Mouse (Mus musculus): ENCODE measurements around the gene Pabpc1l. TPM values are rescaled to one million over a fixed set of nuclear protein-coding genes. Genes with fewer than 3 reads are reported as not detected.
"Not testable (repeated sequence)": the region's sequence is repeated elsewhere in the genome, so short reads cannot be mapped to it uniquely, and the experiment has no call there.

Gene Pabpc1l
- polyA plus RNA-seq, 1 experiment from 2014 or later: 0.82 TPM

DNA sequence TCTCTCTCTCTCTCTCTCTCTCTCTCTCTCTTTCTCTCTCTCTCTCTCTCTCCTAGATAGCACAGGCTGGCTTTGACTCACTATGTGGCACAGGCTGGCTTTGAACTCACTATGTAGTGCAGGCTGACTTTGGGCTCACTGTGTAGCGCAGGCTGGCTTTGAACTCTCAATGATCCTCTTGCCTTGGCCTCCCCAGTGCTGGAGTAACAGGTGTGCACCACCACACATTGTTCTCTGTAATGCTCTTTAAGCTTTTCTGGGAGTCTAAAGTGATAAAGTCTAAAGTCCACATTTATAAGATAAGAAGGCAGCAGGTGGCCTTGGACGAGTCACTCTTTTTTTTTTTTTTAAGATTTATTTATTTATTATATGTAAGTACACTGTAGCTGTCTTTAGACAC lies 16.3 kb downstream of the Pabpc1l start:
- H3K4me3 ChIP-seq (replicated peaks): no peak overlapping the region
- no peak overlapping the region for H3K9ac ChIP-seq
- ATAC-seq: peak; percentile 72
- peaks cover 5% of the 10 kb centered on the region; the same call in 1 of the 2 replicates for H3K4me1 ChIP-seq (replicated peaks)
- H3K27me3 ChIP-seq (replicated peaks): no peaks in the 10 kb centered on the region
- WGBS: 62% methylated on average over 2 of the region's 2 CpGs
- no peaks in the 10 kb centered on the region for H3K9me3 ChIP-seq
- no peak overlapping the region for H3K27ac ChIP-seq
- H3K4me2 ChIP-seq (replicated peaks): no peak overlapping the region
- no peaks in the 10 kb centered on the region for H3K36me3 ChIP-seq

DNA sequence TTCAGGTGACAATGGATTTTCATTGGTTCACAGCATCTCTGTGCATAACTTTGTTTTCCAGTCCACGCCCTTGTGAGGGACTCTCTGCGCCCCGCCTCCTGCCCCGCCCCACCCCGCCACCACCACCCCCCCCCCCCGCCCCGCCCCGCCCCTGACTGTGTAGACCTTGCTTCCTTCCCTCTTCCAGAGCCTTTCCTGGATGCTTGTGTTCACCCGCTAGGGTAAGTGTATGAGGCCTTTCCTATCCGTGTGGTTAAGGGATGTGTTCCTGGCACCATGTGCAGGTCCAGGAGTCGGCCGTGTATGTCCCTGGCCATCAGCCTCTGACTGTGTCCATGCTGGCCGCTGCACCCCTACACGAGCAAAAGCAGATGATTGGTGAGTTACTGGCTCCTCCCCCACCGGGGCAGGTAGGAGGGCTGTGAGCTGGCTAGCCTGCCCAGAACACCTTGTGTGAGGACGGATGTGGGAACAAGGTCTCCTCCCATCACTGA lies 22.0 kb downstream of the Pabpc1l start:
- no peaks in the 10 kb centered on the region for H3K9me3 ChIP-seq
- peak overlapping the region; percentile 60 for H3K4me2 ChIP-seq (replicated peaks)
- no peaks in the 10 kb centered on the region for H3K4me1 ChIP-seq (replicated peaks)
- H3K9ac ChIP-seq: peak overlapping the region; percentile 20; the same call in 1 of the 2 replicates
- no peak overlapping the region for H3K27ac ChIP-seq
- under 1% methylated on average over 13 of the region's 16 CpGs for WGBS
- ATAC-seq: peak; percentile 93
- H3K27me3 ChIP-seq (replicated peaks): no peaks in the 10 kb centered on the region
- peak overlapping the region; percentile 33 for H3K4me3 ChIP-seq (replicated peaks)
- no peaks in the 10 kb centered on the region; the same call in 1 of the 2 replicates for H3K36me3 ChIP-seq

DNA sequence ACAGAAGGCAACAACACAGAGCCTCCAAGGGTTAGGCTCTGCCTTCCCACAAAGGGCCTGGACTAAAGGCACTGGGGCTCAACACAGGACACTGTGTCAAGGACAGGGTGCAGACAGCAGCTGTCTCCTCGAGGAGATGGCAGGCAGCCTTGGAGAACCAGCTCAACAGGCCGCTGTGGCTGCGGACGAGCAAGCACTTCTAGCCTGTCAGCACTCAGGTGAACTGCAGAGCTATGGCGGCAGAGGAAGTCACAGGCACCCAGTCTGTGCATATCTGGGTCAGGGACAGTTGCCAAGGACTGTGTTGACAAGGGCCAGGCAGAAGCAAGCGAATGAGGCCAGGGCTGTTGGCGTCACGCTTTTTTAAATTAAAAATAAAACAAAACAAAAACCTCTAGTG lies 28.5 kb downstream of the Pabpc1l start:
- no peak for ATAC-seq
- WGBS: 87% methylated on average over 8 of the region's 8 CpGs
- no peaks in the 10 kb centered on the region for H3K27me3 ChIP-seq (replicated peaks)

DNA sequence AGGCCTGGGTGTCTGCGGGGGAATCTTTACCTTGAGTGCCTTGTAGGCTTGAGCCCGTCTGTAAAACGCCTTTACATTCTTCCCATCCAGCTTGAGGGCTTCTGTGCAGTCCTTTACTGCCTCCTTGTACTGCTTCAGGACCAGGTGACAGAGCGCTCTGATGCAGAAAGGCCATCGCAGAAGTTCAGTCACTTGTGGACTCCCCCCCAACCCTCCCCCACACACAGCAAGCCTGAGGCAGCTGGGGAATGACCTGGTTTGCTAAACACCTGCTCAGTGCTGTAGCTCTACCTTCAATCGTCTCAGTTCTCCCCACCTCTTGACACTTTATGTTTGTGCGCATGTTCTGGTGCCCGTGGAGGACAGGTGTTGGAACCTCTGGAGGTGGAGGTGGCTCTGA lies 29.4 kb downstream of the Pabpc1l start:
- Histone ChIP-seq H3K27ac (no peak overlapping the region), H3K4me2 (replicated peaks) (no peak overlapping the region), H3K4me3 (replicated peaks) (no peak overlapping the region), H3K9ac (no peak overlapping the region), H3K27me3 (replicated peaks) (no peaks in the 10 kb centered on the region), H3K4me1 (replicated peaks) (no peaks in the 10 kb centered on the region), H3K9me3 (no peaks in the 10 kb centered on the region), H3K36me3 (peaks cover 35% of the 10 kb centered on the region)
- 91% methylated on average over 8 of the region's 8 CpGs for WGBS
- no peak for ATAC-seq

More for the DNA sequence above, 28.5 kb downstream of the Pabpc1l start:
- no peaks in the 10 kb centered on the region for H3K4me1 ChIP-seq (replicated peaks)
- no peak overlapping the region for H3K9ac ChIP-seq
- H3K4me2 ChIP-seq (replicated peaks): no peak overlapping the region
- H3K27ac ChIP-seq: no peak overlapping the region
- H3K4me3 ChIP-seq (replicated peaks): no peak overlapping the region
- no peaks in the 10 kb centered on the region for H3K9me3 ChIP-seq
- peaks cover 26% of the 10 kb centered on the region for H3K36me3 ChIP-seq

DNA sequence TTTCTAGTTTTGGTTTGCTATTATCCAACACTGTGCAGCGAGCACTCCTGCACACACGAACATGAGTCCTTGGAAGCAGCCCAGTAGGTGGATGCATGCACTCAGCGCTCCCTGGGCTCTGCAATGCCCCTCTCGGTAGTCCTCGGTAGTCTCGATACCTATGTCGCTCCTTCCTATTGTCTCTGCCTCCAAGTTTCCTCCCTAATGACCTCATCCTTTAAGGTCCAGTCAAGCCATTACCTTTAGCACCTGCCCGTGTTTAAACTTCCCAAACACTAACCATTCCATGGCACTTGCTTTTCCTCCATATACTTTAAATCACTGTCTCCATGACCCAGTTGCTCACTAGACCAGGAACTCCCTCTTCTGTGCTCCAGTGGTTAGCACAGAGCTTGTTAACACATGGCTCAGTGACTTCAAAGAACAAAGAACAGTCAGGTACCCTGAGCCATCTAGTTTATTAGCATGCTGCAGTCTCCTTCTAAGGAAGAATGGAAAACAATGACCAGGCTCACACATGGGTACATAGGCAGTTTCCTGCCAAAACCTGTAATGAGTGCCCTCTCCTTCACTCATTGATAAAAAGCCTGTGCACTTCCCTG lies 34.5 kb downstream of the Pabpc1l start:
- Histone ChIP-seq H3K4me1 (replicated peaks) (no peaks in the 10 kb centered on the region), H3K4me2 (replicated peaks) (no peak overlapping the region), H3K27me3 (replicated peaks) (no peaks in the 10 kb centered on the region), H3K9me3 (no peaks in the 10 kb centered on the region), H3K27ac (no peak overlapping the region), H3K9ac (no peak overlapping the region), H3K36me3 (peaks cover 57% of the 10 kb centered on the region), H3K4me3 (replicated peaks) (no peak overlapping the region)
- 84% methylated on average over 8 of the region's 8 CpGs for WGBS
- ATAC-seq: no peak

DNA sequence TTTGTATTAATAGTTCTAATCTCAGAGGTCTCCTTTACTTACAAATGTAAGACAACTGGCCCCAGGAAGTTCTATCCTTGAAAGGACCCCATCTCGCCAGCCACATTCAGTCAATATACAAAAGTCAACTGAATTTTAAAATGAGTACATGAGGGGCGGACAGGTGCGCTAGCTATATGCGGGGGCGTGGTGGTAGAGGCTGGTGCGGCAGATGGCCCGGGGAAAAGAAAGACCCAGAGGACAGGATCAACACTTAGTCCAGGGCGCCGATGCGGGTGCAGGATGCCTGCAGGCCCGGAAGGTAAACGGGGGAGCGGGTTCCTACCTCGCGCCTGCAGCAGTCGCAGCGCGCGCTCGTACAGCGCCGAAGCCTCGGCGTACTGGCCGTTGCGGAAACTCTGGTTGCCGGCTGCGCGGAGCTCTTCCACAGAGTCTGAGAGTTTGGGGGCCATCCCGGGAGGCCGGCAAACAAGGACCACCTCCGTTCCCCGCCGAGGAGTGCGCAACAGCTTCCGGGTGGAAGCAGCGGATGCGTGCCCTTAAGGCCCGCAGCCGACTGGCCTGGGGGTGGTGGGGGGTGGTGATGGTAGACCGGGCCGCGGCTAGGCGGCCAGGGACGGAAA lies 45.0 kb downstream of the Pabpc1l start, which contains the start of gene Stk4:
TSS of gene Stk4 (plus strand) at position 181 of the 623 bp plus-strand sequence.
- Histone ChIP-seq H3K4me2 (replicated peaks) (peak within 1 kb of the TSS; percentile 89), H3K9ac (peak within 1 kb of the TSS; percentile 94), H3K4me1 (replicated peaks) (peaks cover 13% of the 10 kb centered on the region; the same call in 1 of the 2 replicates), H3K4me3 (replicated peaks) (peak within 1 kb of the TSS; percentile 99), H3K27ac (peak within 1 kb of the TSS; percentile 85), H3K36me3 (peaks cover 9% of the 10 kb centered on the region; the same call in 1 of the 2 replicates), H3K9me3 (no peaks in the 10 kb centered on the region), H3K27me3 (replicated peaks) (no peaks in the 10 kb centered on the region)
- peak; percentile 6 for ATAC-seq
- WGBS: under 1% methylated on average over 45 of the region's 45 CpGs

DNA sequence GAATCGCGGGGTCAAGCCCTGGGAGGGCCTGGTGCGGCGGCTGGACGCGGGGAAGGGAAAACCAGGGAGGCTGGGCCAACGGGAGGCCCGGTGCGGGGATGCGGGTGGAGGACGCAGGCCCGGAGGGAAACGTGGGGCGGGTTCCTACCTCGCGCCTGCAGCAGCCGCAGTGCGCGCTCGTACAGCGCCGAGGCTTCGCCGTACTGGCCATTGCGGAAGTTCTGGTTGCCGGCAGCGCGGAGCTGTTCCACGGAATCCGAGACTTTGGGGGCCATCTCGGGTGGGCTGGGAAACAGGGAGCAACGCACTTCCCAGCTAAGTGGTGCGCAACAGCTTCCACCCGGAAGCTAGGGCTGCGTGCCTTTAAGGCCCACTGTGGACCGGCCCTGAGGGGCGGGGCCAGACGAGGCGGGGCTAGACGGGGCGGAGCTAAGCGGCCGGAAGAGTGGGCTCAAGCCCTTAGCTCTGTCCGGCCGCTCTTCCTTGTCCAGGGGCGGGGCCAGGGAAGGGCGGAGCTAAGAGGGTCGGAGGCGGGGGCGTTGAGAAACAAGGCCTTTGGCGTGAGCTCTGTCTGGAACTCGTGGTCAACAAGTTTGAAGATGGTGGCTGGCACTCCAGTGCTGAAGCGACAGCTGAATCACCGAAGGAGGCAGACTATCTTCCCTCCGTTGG lies 45.7 kb downstream of the Pabpc1l start, which contains the start of gene Tomm34:
TSS of gene Tomm34 (minus strand) at position 405 of the 672 bp plus-strand sequence.
- Histone ChIP-seq H3K27ac (peak within 1 kb of the TSS; percentile 85), H3K27me3 (replicated peaks) (no peaks in the 10 kb centered on the region), H3K9me3 (no peaks in the 10 kb centered on the region), H3K4me3 (replicated peaks) (peak within 1 kb of the TSS; percentile 99), H3K9ac (peak within 1 kb of the TSS; percentile 94), H3K36me3 (peaks cover 7% of the 10 kb centered on the region; the same call in 1 of the 2 replicates), H3K4me1 (replicated peaks) (peaks cover 16% of the 10 kb centered on the region; the same call in 1 of the 2 replicates), H3K4me2 (replicated peaks) (peak within 1 kb of the TSS; percentile 89)
- WGBS: under 1% methylated on average over 54 of the region's 55 CpGs
- peak; percentile 97 for ATAC-seq

DNA sequence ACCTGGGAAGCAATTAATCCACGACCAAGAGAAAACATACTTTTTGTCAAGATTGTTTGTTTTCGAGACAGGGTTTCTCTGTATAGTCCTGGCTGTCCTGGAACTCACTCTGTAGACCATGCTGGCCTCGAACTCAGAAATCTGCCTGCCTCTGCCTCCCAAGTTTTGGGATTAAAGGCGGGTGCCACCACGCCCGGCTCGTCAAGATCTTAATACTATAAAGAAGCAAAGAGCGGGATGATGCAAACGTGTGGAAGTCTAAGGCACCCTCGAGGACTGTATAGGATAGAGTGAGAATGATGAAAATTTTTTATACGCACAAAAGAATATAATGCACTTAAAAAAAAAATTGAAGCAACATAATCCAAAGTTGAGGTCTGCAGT lies 46.2 kb downstream of the Pabpc1l start:
- H3K9ac ChIP-seq: 0 out of 2 replicates have a peak overlapping the region, but pooled peaks have one; percentile 94
- ATAC-seq: peak; percentile 0; the same call in 1 of the 2 replicates

DNA sequence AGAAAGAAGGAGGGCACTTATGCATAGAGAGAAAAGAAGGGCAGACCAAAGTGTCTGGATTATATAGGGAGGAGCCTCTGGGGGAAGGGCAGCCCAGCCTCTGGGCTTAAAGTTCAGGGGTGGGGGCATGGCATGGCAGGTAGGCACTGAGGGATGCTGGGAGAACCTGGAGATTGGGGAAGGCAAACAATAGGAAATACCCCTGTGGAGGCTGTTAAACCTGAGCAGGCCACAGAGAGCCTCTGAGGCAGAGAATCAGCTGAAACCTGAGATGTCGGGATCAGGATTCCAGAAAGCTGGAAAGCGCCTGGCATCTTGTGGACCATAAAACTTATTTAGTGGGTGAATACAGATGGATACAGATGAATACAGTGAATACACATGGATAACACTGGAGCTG lies 46.9 kb downstream of the Pabpc1l start:
- no peak overlapping the region for H3K9ac ChIP-seq
- no peak overlapping the region for H3K4me2 ChIP-seq (replicated peaks)
- 80% methylated on average over 2 of the region's 2 CpGs for WGBS
- H3K27ac ChIP-seq: no peak overlapping the region
- no peaks in the 10 kb centered on the region for H3K9me3 ChIP-seq
- no peak overlapping the region for H3K4me3 ChIP-seq (replicated peaks)
- H3K4me1 ChIP-seq (replicated peaks): peaks cover 16% of the 10 kb centered on the region; the same call in 1 of the 2 replicates
- H3K36me3 ChIP-seq: no peaks in the 10 kb centered on the region
- H3K27me3 ChIP-seq (replicated peaks): no peaks in the 10 kb centered on the region
- ATAC-seq: no peak

More for the DNA sequence above, 46.2 kb downstream of the Pabpc1l start:
- Histone ChIP-seq H3K4me1 (replicated peaks) (peaks cover 16% of the 10 kb centered on the region; the same call in 1 of the 2 replicates), H3K4me2 (replicated peaks) (peak overlapping the region; percentile 89)
- H3K4me3 ChIP-seq (replicated peaks); H3K36me3 ChIP-seq; H3K27me3 ChIP-seq (replicated peaks); H3K9me3 ChIP-seq; H3K27ac ChIP-seq: not testable (repeated sequence)
- WGBS: 76% methylated on average over 11 of the region's 11 CpGs

DNA sequence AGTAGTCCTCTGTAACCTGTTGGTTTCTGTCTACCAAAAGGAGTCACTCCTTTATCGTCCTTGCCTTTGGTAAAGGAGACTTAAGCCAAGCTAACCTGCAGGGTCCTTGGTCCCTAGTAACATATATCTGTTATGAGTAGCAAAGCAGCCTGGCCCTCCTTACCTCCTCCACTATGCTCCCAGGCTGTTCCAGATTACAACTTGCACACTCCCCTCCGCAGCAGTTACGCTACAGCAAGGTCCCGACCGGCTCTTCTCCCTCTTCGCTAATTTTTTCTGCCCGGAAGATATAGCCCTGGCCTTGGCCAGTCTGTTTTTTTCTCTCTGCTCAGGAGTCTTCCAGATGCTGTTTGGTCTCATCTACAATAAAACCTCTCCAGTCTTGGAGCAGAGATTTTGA lies 47.9 kb downstream of the Pabpc1l start:
- Histone ChIP-seq H3K36me3 (no peaks in the 10 kb centered on the region), H3K4me2 (replicated peaks) (no peak overlapping the region), H3K27ac (0 out of 2 replicates have a peak overlapping the region, but pooled peaks have one; percentile 9), H3K4me3 (replicated peaks) (no peak overlapping the region), H3K4me1 (replicated peaks) (peaks cover 16% of the 10 kb centered on the region; the same call in 1 of the 2 replicates), H3K9me3 (no peaks in the 10 kb centered on the region), H3K27me3 (replicated peaks) (no peaks in the 10 kb centered on the region), H3K9ac (no peak overlapping the region)
- ATAC-seq: no peak
- 83% methylated on average over 7 of the region's 7 CpGs for WGBS

DNA sequence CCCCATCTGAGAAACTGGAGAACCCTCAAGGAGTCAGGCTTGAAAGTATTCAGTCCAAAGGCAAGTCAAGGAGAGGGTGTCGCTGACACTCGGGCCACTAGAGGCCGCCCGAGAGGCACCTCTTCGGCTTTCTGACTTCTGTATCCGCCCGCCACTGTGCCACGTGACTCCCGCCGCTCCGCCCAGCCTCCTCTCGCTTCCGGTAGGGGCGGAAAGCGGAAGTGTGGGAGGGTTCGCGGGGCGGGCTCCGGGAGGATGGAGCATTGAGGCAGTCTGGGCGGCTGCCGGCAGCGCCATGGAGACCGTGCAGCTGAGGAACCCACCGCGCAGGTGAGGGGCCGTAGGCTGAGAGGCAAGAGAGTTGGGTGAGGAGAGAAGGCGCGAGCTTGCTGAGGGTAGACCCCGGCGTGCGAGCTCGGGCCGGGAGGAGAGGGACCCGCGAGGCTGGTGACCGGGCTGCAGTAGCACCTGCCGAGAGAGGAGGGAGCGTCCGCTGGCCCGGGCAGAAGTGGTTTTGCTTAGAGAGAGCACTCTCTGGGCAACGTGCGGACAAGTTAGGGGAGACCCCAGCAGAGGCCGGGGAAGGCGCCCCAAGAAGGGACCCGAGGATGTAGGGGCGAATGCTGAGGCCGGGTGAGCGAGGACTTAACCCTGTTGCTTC lies 48.8 kb downstream of the Pabpc1l start:
- WGBS: under 1% methylated on average over 48 of the region's 48 CpGs
- H3K4me3 ChIP-seq (replicated peaks): peak overlapping the region; percentile 95
- no peaks in the 10 kb centered on the region for H3K36me3 ChIP-seq

More for the DNA sequence above, 48.8 kb downstream of the Pabpc1l start:
- ATAC-seq: peak; percentile 88
- Histone ChIP-seq H3K27ac (peak overlapping the region; percentile 70), H3K9me3 (no peaks in the 10 kb centered on the region), H3K4me1 (replicated peaks) (peaks cover 13% of the 10 kb centered on the region; the same call in 1 of the 2 replicates), H3K27me3 (replicated peaks) (no peaks in the 10 kb centered on the region), H3K9ac (peak overlapping the region; percentile 81), H3K4me2 (replicated peaks) (peak overlapping the region; percentile 82)
